Mouse (Mus musculus): ENCODE measurements around the gene Dennd6a. TPM values are rescaled to one million over a fixed set of nuclear protein-coding genes. Genes with fewer than 3 reads are reported as not detected.

Gene Dennd6a
- polyA plus RNA-seq, 1 experiment from 2014 or later: 29.9 TPM

GRCm38 (mm10) chr14:26539241-26539640, 34.4 kb upstream of the Dennd6a start:
- Histone ChIP-seq H3K9ac (replicated peaks; ENCODE audit: low read length) (no peak overlapping the region), H3K4me1 (ENCODE audit: insufficient read depth, low read length) (no peaks in the 10 kb centered on the region), H3K27ac (ENCODE audit: low read length) (no peak overlapping the region), H3K4me3 (ENCODE audit: low read length) (no peak overlapping the region), H3K27me3 (ENCODE audit: insufficient read depth, low read length) (no peaks in the 10 kb centered on the region), H3K9me3 (ENCODE audit: low read length) (no peaks in the 10 kb centered on the region), H3K4me2 (replicated peaks; ENCODE audit: low read depth, low read length) (no peak overlapping the region), H3K36me3 (ENCODE audit: insufficient read depth, low read length) (no peaks in the 10 kb centered on the region)
- ATAC-seq (ENCODE audit: low FRiP score, low TSS enrichment): no peak
- 84% methylated on average over 4 of the region's 4 CpGs for WGBS

GRCm38 (mm10) chr14:26540577-26540976, 33.1 kb upstream of the Dennd6a start:
- 46% methylated on average over 1 of the region's 1 CpGs for WGBS
- Histone ChIP-seq H3K4me2 (replicated peaks; ENCODE audit: low read depth, low read length) (no peak overlapping the region), H3K36me3 (ENCODE audit: insufficient read depth, low read length) (no peaks in the 10 kb centered on the region), H3K27ac (ENCODE audit: low read length) (no peak overlapping the region), H3K4me1 (ENCODE audit: insufficient read depth, low read length) (no peaks in the 10 kb centered on the region), H3K4me3 (ENCODE audit: low read length) (no peak overlapping the region), H3K9ac (replicated peaks; ENCODE audit: low read length) (no peak overlapping the region), H3K27me3 (ENCODE audit: insufficient read depth, low read length) (no peaks in the 10 kb centered on the region), H3K9me3 (ENCODE audit: low read length) (no peaks in the 10 kb centered on the region)
- ATAC-seq (ENCODE audit: low FRiP score, low TSS enrichment): no peak

DNA sequence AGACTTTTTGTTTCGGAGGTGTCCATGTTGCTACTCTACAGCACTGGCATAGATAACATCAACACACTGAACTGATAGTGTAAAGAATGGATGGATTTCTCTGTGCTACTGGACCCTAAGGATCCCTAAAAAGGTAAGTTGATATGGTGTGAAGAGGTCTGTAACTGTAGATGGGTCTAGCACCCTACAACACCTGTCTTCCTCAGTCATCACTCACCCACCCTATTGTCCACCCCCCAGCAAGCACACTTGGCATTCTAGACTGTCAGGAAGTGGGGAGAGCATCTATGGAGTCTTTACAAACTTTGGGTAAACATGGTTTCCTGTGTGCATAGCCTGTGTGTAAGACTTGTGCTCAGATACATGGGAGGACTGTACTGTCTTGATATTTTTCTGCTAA, 31.5 kb upstream of the Dennd6a start:
- 93% methylated on average over 1 of the region's 1 CpGs for WGBS
- Histone ChIP-seq H3K9ac (replicated peaks; ENCODE audit: low read length) (no peak overlapping the region), H3K4me3 (ENCODE audit: low read length) (no peak overlapping the region), H3K4me1 (ENCODE audit: insufficient read depth, low read length) (no peaks in the 10 kb centered on the region), H3K36me3 (ENCODE audit: insufficient read depth, low read length) (no peaks in the 10 kb centered on the region), H3K9me3 (ENCODE audit: low read length) (no peaks in the 10 kb centered on the region), H3K27ac (ENCODE audit: low read length) (no peak overlapping the region), H3K27me3 (ENCODE audit: insufficient read depth, low read length) (no peaks in the 10 kb centered on the region), H3K4me2 (replicated peaks; ENCODE audit: low read depth, low read length) (no peak overlapping the region)
- no peak for ATAC-seq (ENCODE audit: low FRiP score, low TSS enrichment)

DNA sequence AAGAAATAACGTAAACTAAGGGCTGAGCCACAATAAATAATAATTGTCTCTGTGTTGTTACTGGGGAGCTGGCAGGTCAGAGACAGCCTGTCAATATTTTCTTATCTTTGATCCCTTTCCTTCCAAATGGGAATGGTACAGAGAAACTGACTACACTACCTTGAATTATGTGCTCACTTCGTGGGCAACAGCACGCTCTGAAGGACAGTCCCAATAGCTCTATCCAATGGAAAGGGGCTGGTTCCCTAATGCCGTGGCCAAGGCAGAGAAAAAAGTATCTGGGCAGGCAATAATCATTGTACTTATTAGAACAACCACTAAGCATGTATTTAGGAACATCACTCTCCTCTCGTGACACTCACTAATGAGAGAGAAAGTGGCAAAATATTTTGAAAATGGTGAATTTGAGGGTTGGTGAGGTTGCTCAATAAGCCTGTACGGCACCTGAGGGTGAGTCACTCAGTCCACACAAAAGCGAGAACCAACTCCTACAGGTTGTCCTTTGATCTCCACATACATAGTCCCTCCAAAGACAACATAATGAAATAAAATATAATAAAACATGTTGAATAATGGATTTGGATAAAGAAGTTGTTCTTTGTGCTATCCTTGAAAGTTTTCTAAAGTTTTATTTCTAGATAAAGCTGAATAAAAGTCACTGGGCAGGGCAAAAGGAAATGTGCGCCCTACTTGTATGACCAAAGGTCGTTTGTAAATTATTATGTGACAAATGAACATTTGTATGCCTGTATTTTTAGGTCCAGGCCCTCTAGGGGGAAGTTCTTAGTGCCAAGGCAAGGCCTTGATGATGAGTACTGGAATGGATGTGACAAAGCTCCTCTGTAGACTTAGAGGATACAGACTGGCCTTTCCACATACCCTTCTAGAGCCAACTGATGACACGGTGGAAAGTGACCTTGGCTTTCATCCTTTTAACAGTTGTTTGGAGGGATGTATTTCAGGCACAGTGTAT, 25.9 kb upstream of the Dennd6a start:
- Histone ChIP-seq H3K27ac (ENCODE audit: low read length) (no peak overlapping the region), H3K9ac (replicated peaks; ENCODE audit: low read length) (no peak overlapping the region), H3K27me3 (ENCODE audit: insufficient read depth, low read length) (no peaks in the 10 kb centered on the region), H3K4me2 (replicated peaks; ENCODE audit: low read depth, low read length) (no peak overlapping the region), H3K36me3 (ENCODE audit: insufficient read depth, low read length) (no peaks in the 10 kb centered on the region), H3K4me1 (ENCODE audit: insufficient read depth, low read length) (no peaks in the 10 kb centered on the region), H3K9me3 (ENCODE audit: low read length) (no peaks in the 10 kb centered on the region), H3K4me3 (ENCODE audit: low read length) (no peak overlapping the region)
- 75% methylated on average over 10 of the region's 10 CpGs for WGBS
- no peak for ATAC-seq (ENCODE audit: low FRiP score, low TSS enrichment)

GRCm38 (mm10) chr14:26550712-26551111, 22.9 kb upstream of the Dennd6a start:
- WGBS: 89% methylated on average over 8 of the region's 8 CpGs
- Histone ChIP-seq H3K4me3 (ENCODE audit: low read length) (no peak overlapping the region), H3K4me2 (replicated peaks; ENCODE audit: low read depth, low read length) (no peak overlapping the region), H3K36me3 (ENCODE audit: insufficient read depth, low read length) (no peaks in the 10 kb centered on the region), H3K9ac (replicated peaks; ENCODE audit: low read length) (no peak overlapping the region), H3K27ac (ENCODE audit: low read length) (no peak overlapping the region), H3K4me1 (ENCODE audit: insufficient read depth, low read length) (no peaks in the 10 kb centered on the region), H3K9me3 (ENCODE audit: low read length) (no peaks in the 10 kb centered on the region), H3K27me3 (ENCODE audit: insufficient read depth, low read length) (no peaks in the 10 kb centered on the region)
- no peak for ATAC-seq (ENCODE audit: low FRiP score, low TSS enrichment)

GRCm38 (mm10) chr14:26552441-26552840, 21.2 kb upstream of the Dennd6a start:
- Histone ChIP-seq H3K4me2 (replicated peaks; ENCODE audit: low read depth, low read length) (no peak overlapping the region), H3K27me3 (ENCODE audit: insufficient read depth, low read length) (no peaks in the 10 kb centered on the region), H3K36me3 (ENCODE audit: insufficient read depth, low read length) (no peaks in the 10 kb centered on the region), H3K9me3 (ENCODE audit: low read length) (no peaks in the 10 kb centered on the region), H3K9ac (replicated peaks; ENCODE audit: low read length) (no peak overlapping the region), H3K4me3 (ENCODE audit: low read length) (no peak overlapping the region), H3K4me1 (ENCODE audit: insufficient read depth, low read length) (peaks cover 2% of the 10 kb centered on the region; the same call in 1 of the 2 replicates), H3K27ac (ENCODE audit: low read length) (no peak overlapping the region)
- WGBS: 86% methylated on average over 2 of the region's 2 CpGs
- no peak for ATAC-seq (ENCODE audit: low FRiP score, low TSS enrichment)

- Histone ChIP-seq H3K4me2 (replicated peaks; ENCODE audit: low read depth, low read length) (no peak overlapping the region), H3K4me1 (ENCODE audit: insufficient read depth, low read length) (peaks cover 4% of the 10 kb centered on the region; the same call in 1 of the 2 replicates), H3K9me3 (ENCODE audit: low read length) (no peaks in the 10 kb centered on the region), H3K27ac (ENCODE audit: low read length) (no peak overlapping the region), H3K36me3 (ENCODE audit: insufficient read depth, low read length) (no peaks in the 10 kb centered on the region), H3K27me3 (ENCODE audit: insufficient read depth, low read length) (no peaks in the 10 kb centered on the region), H3K9ac (replicated peaks; ENCODE audit: low read length) (no peak overlapping the region), H3K4me3 (ENCODE audit: low read length) (no peak overlapping the region)
- ATAC-seq (ENCODE audit: low FRiP score, low TSS enrichment): no peak
- 88% methylated on average over 3 of the region's 3 CpGs for WGBS
Observed at GRCm38 (mm10) chr14:26552853-26553252, 20.8 kb upstream of the Dennd6a start.

DNA sequence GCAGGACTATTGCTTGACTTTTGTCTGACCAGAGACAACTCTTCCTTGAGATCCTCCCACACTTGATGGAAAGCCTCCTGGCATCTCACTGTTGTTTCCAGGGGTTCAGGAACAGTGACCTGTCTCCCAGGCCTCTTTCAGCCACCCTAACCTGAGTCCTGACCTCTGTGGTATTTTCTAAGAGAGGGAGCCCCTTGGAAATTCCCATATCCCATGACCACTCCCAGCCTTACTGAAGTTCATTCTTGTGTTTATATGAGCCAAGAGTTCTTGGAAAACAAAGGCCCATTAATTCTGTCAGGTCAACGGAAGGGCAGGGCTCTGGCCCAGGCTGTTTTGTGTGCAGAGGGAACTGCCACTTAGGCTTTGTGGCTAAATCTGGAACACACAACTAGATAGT, 16.1 kb upstream of the Dennd6a start:
- WGBS: 17% methylated on average over 1 of the region's 1 CpGs
- H3K36me3 ChIP-seq (ENCODE audit: insufficient read depth, low read length): no peaks in the 10 kb centered on the region
- no peaks in the 10 kb centered on the region; the same call in 1 of the 2 replicates for H3K9me3 ChIP-seq (ENCODE audit: low read length)
- H3K4me3 ChIP-seq (ENCODE audit: low read length): no peak overlapping the region
- no peaks in the 10 kb centered on the region for H3K27me3 ChIP-seq (ENCODE audit: insufficient read depth, low read length)
- H3K9ac ChIP-seq (replicated peaks; ENCODE audit: low read length): no peak overlapping the region
- 0 out of 2 replicates have a peak overlapping the region, but pooled peaks have one; percentile 47 for H3K27ac ChIP-seq (ENCODE audit: low read length)
- ATAC-seq (ENCODE audit: low FRiP score, low TSS enrichment): no peak
- peaks cover 4% of the 10 kb centered on the region; the same call in 1 of the 2 replicates for H3K4me1 ChIP-seq (ENCODE audit: insufficient read depth, low read length)
- no peak overlapping the region for H3K4me2 ChIP-seq (replicated peaks; ENCODE audit: low read depth, low read length)

DNA sequence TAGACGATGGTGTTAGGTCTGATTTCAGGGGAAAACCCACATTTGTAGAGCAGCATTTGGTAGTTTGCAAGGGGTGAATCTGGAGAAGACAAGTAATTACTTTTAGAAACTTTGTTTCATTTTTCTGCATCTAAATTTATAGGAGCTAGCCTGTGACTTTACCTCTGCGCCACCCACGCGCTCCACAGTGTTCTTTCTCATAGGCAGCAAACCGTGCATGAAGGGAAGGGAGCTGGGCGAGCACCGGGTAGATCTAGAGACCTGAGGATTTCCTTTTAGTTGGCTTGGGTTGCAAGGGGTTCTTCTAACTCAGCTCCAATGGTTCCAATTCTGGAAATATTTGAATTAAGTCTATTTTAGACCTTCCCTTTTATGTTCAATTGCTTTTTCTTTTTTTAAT, 15.1 kb upstream of the Dennd6a start:
- Histone ChIP-seq H3K4me2 (replicated peaks; ENCODE audit: low read depth, low read length) (no peak overlapping the region), H3K9me3 (ENCODE audit: low read length) (no peaks in the 10 kb centered on the region; the same call in 1 of the 2 replicates), H3K4me3 (ENCODE audit: low read length) (no peak overlapping the region), H3K36me3 (ENCODE audit: insufficient read depth, low read length) (no peaks in the 10 kb centered on the region), H3K27me3 (ENCODE audit: insufficient read depth, low read length) (no peaks in the 10 kb centered on the region), H3K27ac (ENCODE audit: low read length) (no peak overlapping the region), H3K9ac (replicated peaks; ENCODE audit: low read length) (no peak overlapping the region), H3K4me1 (ENCODE audit: insufficient read depth, low read length) (peaks cover 4% of the 10 kb centered on the region; the same call in 1 of the 2 replicates)
- no peak for ATAC-seq (ENCODE audit: low FRiP score, low TSS enrichment)
- WGBS: 73% methylated on average over 7 of the region's 7 CpGs

GRCm38 (mm10) chr14:26562247-26562646, 11.4 kb upstream of the Dennd6a start:
- Histone ChIP-seq H3K9ac (replicated peaks; ENCODE audit: low read length) (no peak overlapping the region), H3K4me3 (ENCODE audit: low read length) (no peak overlapping the region), H3K27ac (ENCODE audit: low read length) (no peak overlapping the region), H3K4me1 (ENCODE audit: insufficient read depth, low read length) (peaks cover 4% of the 10 kb centered on the region; the same call in 1 of the 2 replicates), H3K36me3 (ENCODE audit: insufficient read depth, low read length) (no peaks in the 10 kb centered on the region), H3K27me3 (ENCODE audit: insufficient read depth, low read length) (no peaks in the 10 kb centered on the region), H3K4me2 (replicated peaks; ENCODE audit: low read depth, low read length) (no peak overlapping the region), H3K9me3 (ENCODE audit: low read length) (no peaks in the 10 kb centered on the region; the same call in 1 of the 2 replicates)
- ATAC-seq (ENCODE audit: low FRiP score, low TSS enrichment): no peak
- 86% methylated on average over 2 of the region's 2 CpGs for WGBS
